Mouse (Mus musculus) cortical plate, adult 2 months (tissue): ENCODE measurements around the gene 2310007B03Rik. TPM values are rescaled to one million over a fixed set of nuclear protein-coding genes. Genes with fewer than 3 reads are reported as not detected.

ENCODE experiments used
- H3K27ac ChIP-seq: fragments of 200-500 bp; 2 replicates; pipeline ENCODE4 v1.5.1; 2012; ENCODE audit warnings: low read length, control low read depth, inconsistent platforms; ENCODE audit not compliant: insufficient read depth
- H3K4me1 ChIP-seq: fragments of 200-500 bp; 2 replicates; pipeline ENCODE4 v1.6.1; 2011; ENCODE audit warnings: low read length; ENCODE audit not compliant: control insufficient read depth, insufficient read depth
- H3K4me3 ChIP-seq: fragments of 200-500 bp; 2 replicates; pipeline ENCODE4 v1.5.1; 2011; ENCODE audit warnings: mild to moderate bottlenecking, low read length, control low read depth; ENCODE audit not compliant: insufficient read depth
- CTCF ChIP-seq: fragments of 200-500 bp; IDR thresholded peaks from 2 replicates; pipeline ENCODE4 v1.5.1; 2011; ENCODE audit warnings: mild to moderate bottlenecking, control low read depth, low read length; ENCODE audit not compliant: insufficient read depth; ENCODE audit errors: extremely low read depth
- POLR2A ChIP-seq: fragments of 200-500 bp; IDR thresholded peaks from 2 replicates; pipeline ENCODE4 v1.6.1; 2011; ENCODE audit warnings: mild to moderate bottlenecking, low read length, control low read depth; ENCODE audit not compliant: insufficient read depth; ENCODE audit errors: extremely low read depth
- polyA plus RNA-seq: library from polyadenylated mRNA; depleted of rRNA; stranded (reverse); fragments of >200 nt; gene quantifications from 2 replicates; pipeline ENCODE4 v1.2.3, GENCODE M21; 2012; rRNA removed

2310007B03Rik gene
- polyA plus RNA-seq, 1 experiment: not detected

DNA sequence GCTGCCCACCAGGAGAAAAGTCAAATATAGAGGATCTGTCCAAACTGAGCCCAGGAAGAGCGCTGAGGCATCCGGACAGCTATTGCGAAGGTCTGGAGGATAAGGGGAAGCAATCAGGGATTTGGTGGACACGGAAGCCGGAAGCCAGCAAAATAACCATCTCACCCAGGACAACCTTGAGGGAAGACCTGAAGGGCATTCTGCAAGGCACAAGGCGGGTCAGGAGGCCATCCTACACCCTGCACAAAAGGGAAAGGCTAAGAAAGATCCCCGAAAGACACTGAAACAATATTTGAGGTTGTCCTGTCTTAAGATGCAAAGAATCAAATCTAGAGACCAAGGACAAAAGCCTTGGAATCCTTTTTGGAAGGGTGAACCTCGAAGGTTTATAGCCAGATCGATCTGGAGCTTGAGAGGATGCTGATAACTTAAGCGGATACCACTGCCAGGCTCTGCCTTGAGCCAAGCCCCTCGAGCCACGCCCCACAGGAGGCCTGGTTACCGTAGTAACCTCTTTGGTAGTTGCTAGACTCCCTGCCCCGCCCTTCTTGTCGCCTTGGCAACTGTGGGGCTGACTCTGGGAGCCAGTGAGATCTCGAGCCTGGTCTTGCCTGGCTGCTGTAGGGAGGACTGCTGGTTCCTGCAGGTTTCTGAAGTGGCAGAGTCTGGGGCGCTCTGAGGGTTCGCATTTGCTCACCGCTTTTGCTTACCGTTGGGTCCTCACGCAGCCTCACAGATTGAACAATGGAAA lies 45.9 kb downstream of the 2310007B03Rik start:
- peak; percentile 41; the same call in 1 of the 2 replicates for TF ChIP-seq POLR2A
- no peak for TF ChIP-seq CTCF
- H3K4me1 ChIP-seq: no peaks in the 10 kb centered on the region
- peak overlapping the region; percentile 30 for H3K4me3 ChIP-seq
- no peak overlapping the region for H3K27ac ChIP-seq

DNA sequence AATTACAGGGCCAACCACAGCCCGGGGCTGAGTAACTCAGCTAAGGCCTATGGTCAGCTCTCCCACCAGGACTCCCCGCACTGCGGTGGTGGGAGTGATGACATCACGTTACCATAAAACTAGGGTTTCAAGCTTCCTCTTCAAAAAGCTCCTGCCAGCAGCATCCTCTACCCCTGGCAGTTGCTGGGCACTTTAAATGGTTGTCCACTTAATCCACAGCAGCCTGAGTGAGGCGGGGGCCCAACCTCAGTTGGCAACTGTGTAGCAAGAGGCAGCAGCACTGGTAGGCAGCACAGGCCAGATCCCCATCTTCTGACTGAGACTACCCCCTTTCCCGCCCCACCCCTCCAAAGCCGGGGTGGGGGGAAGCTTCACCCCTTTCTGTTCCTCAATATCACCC lies 58.0 kb downstream of the 2310007B03Rik start:
- 0 out of 2 replicates have a peak overlapping the region, but pooled peaks have one; percentile 55 for H3K27ac ChIP-seq

DNA sequence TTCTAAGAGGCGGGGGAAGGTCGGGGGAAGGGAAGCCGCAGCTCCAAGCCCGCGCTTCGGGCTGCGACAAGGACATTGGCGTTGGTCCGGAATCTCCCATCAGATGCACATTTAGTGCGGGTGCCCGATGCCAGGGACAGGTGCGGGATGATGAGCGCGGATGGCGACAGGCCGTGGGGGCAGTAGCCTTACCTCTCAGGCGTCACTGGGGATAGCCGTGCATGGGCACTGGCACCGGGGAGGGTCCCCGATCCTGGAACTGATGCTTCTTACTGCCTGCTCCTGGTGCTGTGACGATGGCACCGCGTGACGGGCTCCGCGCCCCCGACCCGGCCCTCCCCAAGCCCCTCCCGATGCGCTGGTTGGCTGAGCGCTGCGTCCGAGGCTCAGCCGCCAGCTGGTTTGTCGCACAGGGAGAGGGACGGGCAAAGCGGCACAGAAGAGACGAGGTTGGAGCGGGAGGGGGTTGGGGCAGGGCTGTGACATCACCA lies 59.1 kb downstream of the 2310007B03Rik start, which contains the start of gene Kif1a:
Kif1a (minus strand) TSS at position 381 of the 491 bp plus-strand sequence.
- Histone ChIP-seq H3K4me3 (peak within 1 kb of the TSS; percentile 96), H3K27ac (peak within 1 kb of the TSS; percentile 82), H3K4me1 (peaks cover 6% of the 10 kb centered on the region; the same call in 1 of the 2 replicates)
- TF ChIP-seq POLR2A: peak; percentile 96
- no peak for TF ChIP-seq CTCF

More for the DNA sequence above, 58.0 kb downstream of the 2310007B03Rik start:
- peaks cover 6% of the 10 kb centered on the region; the same call in 1 of the 2 replicates for H3K4me1 ChIP-seq
- TF ChIP-seq POLR2A (no peak), CTCF (no peak)
- no peak overlapping the region for H3K4me3 ChIP-seq

Other genes with a start within 250 kb of the 2310007B03Rik start
- gene Capn10, start 226.6 kb downstream of the 2310007B03Rik start, polyA plus RNA-seq: 40.0 and 42.0 TPM in 2 replicates
- 0.21 and 0.26 TPM in 2 replicates for gene Gpr35, start 210.1 kb downstream of the 2310007B03Rik start, polyA plus RNA-seq
- gene Aqp12, start 154.6 kb downstream of the 2310007B03Rik start, polyA plus RNA-seq: not detected in 2 replicates
- 349 and 356 TPM in 2 replicates for gene Kif1a, start 59.0 kb downstream of the 2310007B03Rik start, polyA plus RNA-seq
- gene Agxt, start 25.7 kb downstream of the 2310007B03Rik start, polyA plus RNA-seq: not detected in 2 replicates
- gene Crocc2, start 7.8 kb upstream of the 2310007B03Rik start, polyA plus RNA-seq: 0.15 and 0.29 TPM in 2 replicates
- 6.3 and 7.1 TPM in 2 replicates for gene Sned1, start 74.9 kb upstream of the 2310007B03Rik start, polyA plus RNA-seq
- 18.7 and 19.0 TPM in 2 replicates for gene Mterf4, start 145.0 kb upstream of the 2310007B03Rik start, polyA plus RNA-seq
- 27.3 and 30.4 TPM in 2 replicates for gene Ppp1r7, start 181.9 kb upstream of the 2310007B03Rik start, polyA plus RNA-seq
- 6.4 and 6.9 TPM in 2 replicates for gene Pask, start 182.5 kb upstream of the 2310007B03Rik start, polyA plus RNA-seq
- 0.65 and 0.81 TPM in 2 replicates for gene Ano7, start 213.0 kb upstream of the 2310007B03Rik start, polyA plus RNA-seq